Mouse (Mus musculus): ENCODE measurements around the gene Creb5. TPM values are rescaled to one million over a fixed set of nuclear protein-coding genes. Genes with fewer than 3 reads are reported as not detected.

The Creb5 gene
- polyA plus RNA-seq, 1 experiment from 2014 or later, result 45.8 TPM

DNA sequence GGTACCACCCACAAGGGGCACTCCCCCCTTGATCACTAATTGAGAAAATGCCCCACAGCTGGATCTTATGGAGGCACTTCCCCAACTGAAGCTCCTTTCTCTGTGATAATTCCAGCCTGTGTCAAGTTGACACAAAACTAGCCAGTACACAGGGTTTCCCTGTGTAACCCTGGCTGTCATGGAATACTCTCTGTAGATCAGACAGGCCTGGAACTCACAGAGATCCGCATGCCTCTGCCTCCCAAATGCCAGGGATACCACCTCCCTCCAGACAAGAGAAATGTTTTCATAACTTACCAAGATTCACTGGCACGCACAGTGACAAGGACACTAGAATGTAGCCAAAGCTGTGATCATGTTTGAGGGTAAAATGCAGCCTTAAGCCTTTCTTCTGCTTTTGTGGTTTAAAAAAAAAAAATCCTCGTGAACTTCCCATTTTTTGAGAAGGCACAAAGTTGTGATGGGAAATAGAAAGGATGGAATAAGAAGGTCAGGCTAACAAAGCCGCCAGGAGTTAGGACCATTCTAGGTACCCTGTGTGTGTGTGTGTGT, 284.6 kb downstream of the Creb5 start:
- no peaks in the 10 kb centered on the region for H3K9me3 ChIP-seq
- peak overlapping the region; percentile 17; the same call in 1 of the 2 replicates for H3K27ac ChIP-seq
- no peaks in the 10 kb centered on the region for H3K36me3 ChIP-seq
- H3K4me2 ChIP-seq, result no peak overlapping the region
- peaks cover 49% of the 10 kb centered on the region for H3K4me1 ChIP-seq
- no peaks in the 10 kb centered on the region for H3K27me3 ChIP-seq
- 87% methylated on average over 4 of the region's 4 CpGs for WGBS
- no peak overlapping the region for H3K4me3 ChIP-seq
- H3K9ac ChIP-seq, result no peak overlapping the region
- no peak for ATAC-seq (ENCODE audit: insufficient number of reproducible peaks, low FRiP score, low TSS enrichment, low read depth)

DNA sequence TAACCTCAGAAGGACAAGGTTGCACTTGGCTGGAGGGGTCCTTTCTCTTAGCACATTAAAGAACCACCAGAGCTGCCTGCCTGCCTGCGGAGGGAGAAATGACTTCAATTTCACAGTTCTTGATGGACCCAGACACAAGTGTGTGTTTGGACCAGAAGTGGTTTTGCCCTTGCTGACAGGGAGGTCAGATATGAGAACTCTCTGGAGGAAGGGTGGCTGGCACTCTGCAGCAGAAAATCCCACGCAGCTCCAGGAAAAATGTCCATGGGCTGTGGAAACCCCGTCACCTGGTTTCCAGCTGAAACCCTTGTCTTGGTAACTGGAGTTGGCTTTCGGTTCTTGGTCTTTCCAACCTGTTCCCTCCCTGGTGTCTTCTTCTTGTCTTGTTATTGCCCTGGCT, 285.4 kb downstream of the Creb5 start:
- Histone ChIP-seq H3K4me2 (peak overlapping the region; percentile 52), H3K9me3 (no peaks in the 10 kb centered on the region), H3K4me3 (no peak overlapping the region), H3K4me1 (peaks cover 52% of the 10 kb centered on the region), H3K9ac (no peak overlapping the region), H3K36me3 (no peaks in the 10 kb centered on the region), H3K27ac (peak overlapping the region; percentile 93), H3K27me3 (no peaks in the 10 kb centered on the region)
- ATAC-seq (ENCODE audit: insufficient number of reproducible peaks, low FRiP score, low TSS enrichment, low read depth), result no peak
- WGBS, result 49% methylated on average over 4 of the region's 4 CpGs

DNA sequence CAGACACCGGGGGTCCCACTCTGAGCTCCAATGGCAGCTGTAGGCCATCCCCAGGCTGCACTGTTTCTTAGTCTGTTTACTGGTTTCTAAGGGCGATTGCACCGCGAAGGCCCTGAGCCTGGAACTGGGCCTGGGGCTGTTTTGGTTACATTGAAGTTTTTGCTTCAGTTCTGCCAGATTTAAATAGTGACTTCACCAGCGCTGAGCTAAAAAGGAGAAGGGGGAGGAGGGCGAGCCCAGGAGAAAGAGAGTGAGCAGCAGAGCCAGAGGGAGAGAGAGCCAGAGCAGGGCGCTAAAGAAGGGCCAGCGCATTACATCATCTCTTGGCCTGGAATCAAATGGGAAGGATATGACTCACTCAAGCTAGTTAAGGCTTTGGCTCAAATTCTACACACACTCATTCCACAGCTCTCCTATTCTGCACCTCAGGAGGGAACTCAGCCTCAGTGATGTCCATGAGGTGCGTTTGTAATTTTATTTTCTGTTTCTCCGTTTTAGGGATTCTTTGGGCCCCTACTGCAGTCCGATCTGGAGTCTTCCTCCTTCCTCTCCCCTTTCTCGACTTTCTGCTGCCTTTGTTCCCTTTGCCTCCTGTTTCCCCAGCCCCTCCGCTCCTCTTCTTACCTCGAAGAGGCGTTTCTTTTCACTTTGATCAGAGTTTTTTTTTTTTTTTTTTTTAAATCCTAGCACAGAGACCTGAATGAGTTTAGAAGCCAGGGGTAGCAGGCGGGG, 286.1 kb downstream of the Creb5 start:
- Histone ChIP-seq H3K9ac (0 out of 2 replicates have a peak overlapping the region, but pooled peaks have one; percentile 37), H3K36me3 (no peaks in the 10 kb centered on the region), H3K4me2 (peak overlapping the region; percentile 52), H3K9me3 (no peaks in the 10 kb centered on the region), H3K4me1 (peaks cover 54% of the 10 kb centered on the region), H3K27ac (peak overlapping the region; percentile 93), H3K4me3 (peak overlapping the region; percentile 46), H3K27me3 (no peaks in the 10 kb centered on the region)
- 3% methylated on average over 16 of the region's 16 CpGs for WGBS
- ATAC-seq (ENCODE audit: insufficient number of reproducible peaks, low FRiP score, low TSS enrichment, low read depth), result peak; percentile 94

DNA sequence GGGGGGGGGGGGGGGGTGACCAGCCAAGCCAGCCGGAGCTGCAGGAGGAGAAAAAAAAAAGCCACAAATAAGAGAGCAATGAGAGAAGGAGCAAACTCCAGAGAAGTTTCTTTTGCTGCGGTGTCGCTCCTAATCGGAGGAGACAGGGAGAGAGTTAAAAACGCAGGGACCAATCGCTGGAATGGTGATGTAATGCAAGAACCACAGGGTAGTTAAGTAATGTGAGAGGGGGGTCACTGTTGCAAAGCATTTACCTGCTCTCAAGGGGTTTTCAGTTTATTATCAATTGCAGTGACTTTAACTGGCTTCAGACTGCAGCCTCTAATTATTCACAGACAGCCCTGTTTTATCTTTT, 286.6 kb downstream of the Creb5 start:
- peaks cover 59% of the 10 kb centered on the region for H3K4me1 ChIP-seq

DNA sequence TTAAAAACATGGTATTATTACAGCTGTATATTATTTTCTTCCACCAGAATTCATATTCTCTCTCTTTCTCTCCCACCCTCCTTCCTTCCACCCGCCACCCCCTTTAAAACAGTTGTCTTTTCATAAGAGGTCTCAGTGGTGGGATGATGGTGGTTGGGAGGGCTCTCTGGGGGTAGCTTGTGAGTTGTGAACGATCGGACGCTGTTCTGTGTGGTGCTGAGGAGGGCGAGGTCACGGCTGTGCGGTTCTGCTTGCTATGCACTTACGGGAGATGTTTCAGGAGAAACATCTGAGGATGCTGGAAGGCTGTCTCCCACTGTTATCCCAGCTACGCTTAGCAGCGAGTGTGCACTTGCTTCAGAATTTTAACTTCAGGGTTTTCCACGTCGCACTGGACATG, 287.0 kb downstream of the Creb5 start:
- 23% methylated on average over 12 of the region's 12 CpGs for WGBS
- peak overlapping the region; percentile 93 for H3K27ac ChIP-seq
- peak overlapping the region; percentile 46 for H3K4me3 ChIP-seq
- H3K36me3 ChIP-seq, result no peaks in the 10 kb centered on the region
- H3K4me2 ChIP-seq, result peak overlapping the region; percentile 52
- no peaks in the 10 kb centered on the region for H3K9me3 ChIP-seq
- H3K27me3 ChIP-seq, result no peaks in the 10 kb centered on the region
- H3K9ac ChIP-seq, result 0 out of 2 replicates have a peak overlapping the region, but pooled peaks have one; percentile 37
- ATAC-seq (ENCODE audit: insufficient number of reproducible peaks, low FRiP score, low TSS enrichment, low read depth), result no peak
- peaks cover 59% of the 10 kb centered on the region for H3K4me1 ChIP-seq

More for the DNA sequence above, 286.6 kb downstream of the Creb5 start:
- H3K9me3 ChIP-seq, result no peaks in the 10 kb centered on the region
- H3K4me3 ChIP-seq, result peak overlapping the region; percentile 46
- H3K4me2 ChIP-seq, result peak overlapping the region; percentile 52
- no peak for ATAC-seq (ENCODE audit: insufficient number of reproducible peaks, low FRiP score, low TSS enrichment, low read depth)
- no peaks in the 10 kb centered on the region for H3K27me3 ChIP-seq
- 0 out of 2 replicates have a peak overlapping the region, but pooled peaks have one; percentile 37 for H3K9ac ChIP-seq
- peak overlapping the region; percentile 93 for H3K27ac ChIP-seq
- 0% methylated on average over 6 of the region's 6 CpGs for WGBS
- no peaks in the 10 kb centered on the region for H3K36me3 ChIP-seq

DNA sequence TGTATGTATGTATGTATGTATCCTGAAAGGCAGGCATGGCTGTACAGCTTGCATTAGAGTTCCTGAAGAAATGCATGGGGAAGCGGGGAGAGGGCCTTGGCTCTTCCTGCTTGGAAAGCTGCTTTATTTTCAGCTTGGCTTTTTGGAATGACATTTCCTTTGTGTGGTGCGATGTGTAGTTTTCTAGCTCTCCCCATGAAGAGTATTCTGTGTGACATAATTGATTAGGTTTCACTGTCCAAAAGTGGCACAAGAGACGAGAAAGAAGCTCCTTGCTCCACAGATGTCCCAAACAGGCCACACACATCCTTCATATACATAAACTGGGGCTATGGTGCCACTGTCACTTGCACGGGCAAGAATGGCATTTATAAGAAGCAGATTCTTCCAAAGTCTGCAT, 288.1 kb downstream of the Creb5 start:
- peak overlapping the region; percentile 46 for H3K4me3 ChIP-seq
- H3K4me1 ChIP-seq, result peaks cover 52% of the 10 kb centered on the region
- no peaks in the 10 kb centered on the region for H3K36me3 ChIP-seq

DNA sequence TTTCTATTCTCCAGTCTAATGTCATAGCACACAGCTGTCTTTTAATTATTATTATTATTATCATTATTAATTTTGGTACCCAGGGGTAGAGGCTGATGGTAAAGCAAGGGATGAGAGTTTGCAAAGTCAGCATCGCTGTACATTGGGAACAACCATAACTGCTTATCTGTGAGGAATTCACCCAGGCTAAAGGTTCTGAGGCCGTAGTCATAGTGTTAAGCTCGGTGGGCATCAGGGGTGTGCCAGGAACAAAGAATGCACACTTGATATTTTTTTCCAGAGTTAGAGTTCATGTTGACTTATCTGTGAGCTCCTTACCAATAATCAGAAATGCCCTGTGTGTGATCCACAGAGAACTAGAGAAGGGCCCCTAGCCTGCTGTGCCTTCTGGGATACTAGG, 288.8 kb downstream of the Creb5 start:
- WGBS, result 92% methylated on average over 3 of the region's 3 CpGs

More for the DNA sequence above, 288.1 kb downstream of the Creb5 start:
- Histone ChIP-seq H3K9me3 (no peaks in the 10 kb centered on the region), H3K27ac (0 out of 2 replicates have a peak overlapping the region, but pooled peaks have one; percentile 93), H3K9ac (no peak overlapping the region), H3K27me3 (no peaks in the 10 kb centered on the region), H3K4me2 (peak overlapping the region; percentile 52)
- WGBS, result 77% methylated on average over 4 of the region's 4 CpGs
- ATAC-seq (ENCODE audit: insufficient number of reproducible peaks, low FRiP score, low TSS enrichment, low read depth), result no peak

DNA sequence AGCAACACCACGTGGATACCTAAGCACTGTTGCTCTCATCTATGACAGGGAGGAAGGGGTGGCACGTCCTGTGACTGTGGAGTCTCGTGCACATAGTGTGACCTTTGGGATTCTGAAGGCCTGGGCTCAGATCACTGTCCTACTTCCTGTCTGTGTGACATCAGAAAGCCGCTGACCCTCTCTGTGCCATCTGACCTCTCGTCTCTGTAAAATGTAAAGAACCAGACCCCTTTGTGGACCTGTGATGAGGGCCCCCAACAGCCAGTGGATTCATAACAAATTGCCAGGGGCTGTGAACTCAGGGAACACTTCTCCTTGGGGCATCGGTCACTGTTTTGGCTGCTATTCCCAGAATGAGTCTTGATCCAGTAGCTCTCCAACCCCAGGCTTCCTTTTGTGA, 289.8 kb downstream of the Creb5 start:
- H3K4me3 ChIP-seq, result no peak overlapping the region
- WGBS, result 83% methylated on average over 6 of the region's 6 CpGs
- H3K4me1 ChIP-seq, result peaks cover 52% of the 10 kb centered on the region
- H3K27ac ChIP-seq, result no peak overlapping the region
- H3K9ac ChIP-seq, result no peak overlapping the region
- H3K9me3 ChIP-seq, result no peaks in the 10 kb centered on the region
- no peak overlapping the region for H3K4me2 ChIP-seq
- H3K36me3 ChIP-seq, result no peaks in the 10 kb centered on the region
- ATAC-seq (ENCODE audit: insufficient number of reproducible peaks, low FRiP score, low TSS enrichment, low read depth), result no peak
- H3K27me3 ChIP-seq, result no peaks in the 10 kb centered on the region

More for the DNA sequence above, 288.8 kb downstream of the Creb5 start:
- no peak overlapping the region for H3K4me2 ChIP-seq
- H3K36me3 ChIP-seq, result no peaks in the 10 kb centered on the region
- H3K27me3 ChIP-seq, result no peaks in the 10 kb centered on the region
- H3K9me3 ChIP-seq, result no peaks in the 10 kb centered on the region
- ATAC-seq (ENCODE audit: insufficient number of reproducible peaks, low FRiP score, low TSS enrichment, low read depth), result no peak
- no peak overlapping the region for H3K4me3 ChIP-seq
- H3K27ac ChIP-seq, result no peak overlapping the region
- peaks cover 52% of the 10 kb centered on the region for H3K4me1 ChIP-seq
- H3K9ac ChIP-seq, result no peak overlapping the region

DNA sequence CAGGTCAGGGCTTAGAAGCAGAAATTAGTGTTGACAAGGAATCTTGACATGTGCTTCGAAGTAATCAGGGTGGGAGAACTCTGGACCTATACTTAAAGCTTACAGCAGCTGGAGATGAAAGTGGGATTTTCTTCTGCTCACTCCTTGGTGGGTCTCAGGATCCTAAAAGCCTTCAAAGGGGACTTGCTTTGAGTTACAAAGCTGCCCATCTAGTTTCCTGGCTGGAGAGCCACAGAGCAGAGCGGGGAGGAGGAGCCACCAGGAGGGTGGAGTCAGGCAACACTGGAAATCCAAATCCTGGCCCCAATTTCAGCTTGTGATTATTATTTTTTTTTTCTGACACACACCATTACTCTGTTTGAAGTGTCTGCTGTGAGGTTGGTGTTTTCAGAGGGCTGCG, 290.7 kb downstream of the Creb5 start:
- peaks cover 49% of the 10 kb centered on the region for H3K4me1 ChIP-seq

DNA sequence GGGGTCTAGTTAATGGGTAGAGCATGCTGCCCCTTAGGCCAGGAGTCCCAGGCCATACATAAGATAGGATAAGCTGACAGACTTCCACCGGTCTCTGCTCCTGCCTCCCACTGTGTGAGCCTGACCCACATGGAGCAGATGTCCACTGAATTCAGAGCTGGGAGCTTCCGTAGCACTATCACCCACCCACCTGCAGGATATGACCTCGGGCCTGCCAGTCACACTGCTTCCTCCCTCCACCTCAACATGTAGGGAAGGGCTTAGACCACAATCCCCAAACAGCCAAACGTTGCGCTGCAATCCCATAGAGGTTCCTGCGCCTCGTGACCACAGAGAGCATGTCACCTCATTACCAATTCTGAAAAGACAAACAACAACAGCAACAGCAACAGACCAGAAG, 293.3 kb downstream of the Creb5 start:
- Histone ChIP-seq H3K9ac (no peak overlapping the region), H3K36me3 (no peaks in the 10 kb centered on the region), H3K27me3 (no peaks in the 10 kb centered on the region), H3K4me3 (no peak overlapping the region), H3K4me2 (no peak overlapping the region), H3K4me1 (peaks cover 57% of the 10 kb centered on the region), H3K27ac (no peak overlapping the region), H3K9me3 (no peaks in the 10 kb centered on the region)
- no peak for ATAC-seq (ENCODE audit: insufficient number of reproducible peaks, low FRiP score, low TSS enrichment, low read depth)
- 71% methylated on average over 7 of the region's 7 CpGs for whole genome bisulfite sequencing

More for the DNA sequence above, 290.7 kb downstream of the Creb5 start:
- no peak overlapping the region for H3K27ac ChIP-seq
- no peak overlapping the region for H3K4me3 ChIP-seq
- H3K9me3 ChIP-seq, result no peaks in the 10 kb centered on the region
- no peak overlapping the region for H3K4me2 ChIP-seq
- H3K36me3 ChIP-seq, result no peaks in the 10 kb centered on the region
- ATAC-seq (ENCODE audit: insufficient number of reproducible peaks, low FRiP score, low TSS enrichment, low read depth), result no peak
- H3K27me3 ChIP-seq, result no peaks in the 10 kb centered on the region
- WGBS, result 41% methylated on average over 3 of the region's 3 CpGs
- no peak overlapping the region for H3K9ac ChIP-seq

DNA sequence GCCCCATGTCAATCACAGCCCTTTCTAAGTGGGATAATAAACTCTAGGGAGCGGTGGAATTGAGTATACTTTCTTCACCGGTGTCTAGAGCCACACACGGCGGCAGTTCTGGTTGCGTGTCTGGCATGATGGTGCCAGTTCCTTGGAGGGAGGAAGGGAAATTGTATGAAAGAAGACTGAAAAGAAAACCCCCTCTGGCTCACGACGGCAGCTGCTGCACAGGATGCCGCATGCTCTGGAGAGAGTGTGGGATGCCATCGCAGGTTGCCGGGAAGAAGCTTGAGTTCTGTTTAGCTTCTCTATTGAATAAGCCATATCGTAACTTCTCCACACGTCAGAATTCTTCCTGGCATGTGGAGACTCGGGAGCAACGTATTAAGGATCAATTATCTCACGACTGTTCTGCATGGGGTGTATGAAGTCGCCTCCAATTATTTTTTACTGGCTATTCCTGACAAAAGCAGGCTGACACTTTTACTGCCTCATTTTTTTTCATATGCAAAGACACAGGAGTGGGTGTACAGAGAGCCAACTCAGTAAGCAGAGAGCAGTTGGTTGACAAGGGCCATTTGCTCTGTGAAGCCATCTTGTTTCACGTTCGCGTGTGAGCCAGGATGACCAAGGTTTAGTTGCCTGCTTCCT, 296.3 kb downstream of the Creb5 start:
- Histone ChIP-seq H3K4me3 (no peak overlapping the region), H3K27ac (peak overlapping the region; percentile 14; the same call in 1 of the 2 replicates), H3K9me3 (no peaks in the 10 kb centered on the region), H3K4me1 (peaks cover 35% of the 10 kb centered on the region), H3K36me3 (no peaks in the 10 kb centered on the region), H3K27me3 (no peaks in the 10 kb centered on the region), H3K9ac (no peak overlapping the region), H3K4me2 (peak overlapping the region; percentile 29)
- no peak for ATAC-seq (ENCODE audit: insufficient number of reproducible peaks, low FRiP score, low TSS enrichment, low read depth)
- WGBS, result 22% methylated on average over 19 of the region's 19 CpGs

Data from limb, embryonic 15.5 days (tissue).